Mouse (Mus musculus) intestine, embryonic 14.5 days (tissue): ENCODE measurements around the gene Fam166a. TPM values are rescaled to one million over a fixed set of nuclear protein-coding genes. Genes with fewer than 3 reads are reported as not detected.

Experiments used
- polyA plus RNA-seq: library from polyadenylated mRNA; unstranded; fragments of >200 nt; fragmentation: Nextera tagmentation; extraction: Ambion mirVana; gene quantifications from 2 replicates; pipeline ENCODE4 v1.2.1, GENCODE M21; 2014

The Fam166a gene
- polyA plus RNA-seq, 1 experiment from 2014 or later, result 0.51 TPM

Other genes starting within 250 kb of the Fam166a start
- gene Mrpl41, start 243.6 kb upstream of the Fam166a start, polyA plus RNA-seq, result 143 and 147 TPM in 2 replicates
- 6.8 and 8.2 TPM in 2 replicates for gene Pnpla7, start 242.7 kb upstream of the Fam166a start, polyA plus RNA-seq
- gene Nsmf, start 164.4 kb upstream of the Fam166a start, polyA plus RNA-seq, result 44.3 and 50.0 TPM in 2 replicates
- 6.0 and 7.3 TPM in 2 replicates for gene Entpd8, start 138.4 kb upstream of the Fam166a start, polyA plus RNA-seq
- gene Noxa1, start 123.6 kb upstream of the Fam166a start, polyA plus RNA-seq, result 2.3 and 5.7 TPM in 2 replicates
- 8.2 and 13.2 TPM in 2 replicates for gene Nrarp, start 38.0 kb upstream of the Fam166a start, polyA plus RNA-seq
- 14.4 and 18.1 TPM in 2 replicates for gene Tor4a, start 21.9 kb upstream of the Fam166a start, polyA plus RNA-seq
- gene Nelfb, start 7.3 kb upstream of the Fam166a start, polyA plus RNA-seq, result 99.1 and 107 TPM in 2 replicates
- 0.18 TPM in 1 of 2 replicates, not detected in the other for gene Stpg3, start 4.1 kb upstream of the Fam166a start, polyA plus RNA-seq
- gene Tubb4b, start 6.0 kb downstream of the Fam166a start, polyA plus RNA-seq, result 524 and 576 TPM in 2 replicates
- gene Slc34a3, start 15.6 kb downstream of the Fam166a start, polyA plus RNA-seq, result 0.26 and 0.38 TPM in 2 replicates
- gene Rnf224, start 18.0 kb downstream of the Fam166a start, polyA plus RNA-seq, result not detected in 2 replicates
- 15.7 and 18.7 TPM in 2 replicates for gene Rnf208, start 23.5 kb downstream of the Fam166a start, polyA plus RNA-seq
- 0.30 TPM in 1 of 2 replicates, not detected in the other for gene Cysrt1, start 23.7 kb downstream of the Fam166a start, polyA plus RNA-seq
- 5.0 and 5.7 TPM in 2 replicates for gene AL732309.1, start 28.1 kb downstream of the Fam166a start, polyA plus RNA-seq
- gene Tmem203, start 36.7 kb downstream of the Fam166a start, polyA plus RNA-seq, result 18.0 and 19.2 TPM in 2 replicates
- gene Tprn, start 43.9 kb downstream of the Fam166a start, polyA plus RNA-seq, result 6.5 and 7.8 TPM in 2 replicates
- 229 and 240 TPM in 2 replicates for gene Ssna1, start 53.7 kb downstream of the Fam166a start, polyA plus RNA-seq
- 100 and 110 TPM in 2 replicates for gene Anapc2, start 53.7 kb downstream of the Fam166a start, polyA plus RNA-seq
- not detected in 2 replicates for gene Tmem210, start 69.4 kb downstream of the Fam166a start, polyA plus RNA-seq
- gene Lrrc26, start 71.2 kb downstream of the Fam166a start, polyA plus RNA-seq, result not detected in 2 replicates
- gene Grin1, start 100.4 kb downstream of the Fam166a start, polyA plus RNA-seq, result 2.1 and 2.4 TPM in 2 replicates
- gene Man1b1, start 113.6 kb downstream of the Fam166a start, polyA plus RNA-seq, result 66.3 and 73.3 TPM in 2 replicates
- gene Dpp7, start 137.6 kb downstream of the Fam166a start, polyA plus RNA-seq, result 24.1 and 26.5 TPM in 2 replicates
- 36.3 and 46.0 TPM in 2 replicates for gene Uap1l1, start 146.9 kb downstream of the Fam166a start, polyA plus RNA-seq
- gene Sapcd2, start 153.6 kb downstream of the Fam166a start, polyA plus RNA-seq, result 43.2 and 47.4 TPM in 2 replicates
- 5.9 and 7.4 TPM in 2 replicates for gene Entpd2, start 177.1 kb downstream of the Fam166a start, polyA plus RNA-seq
- 42.2 and 45.4 TPM in 2 replicates for gene Npdc1, start 180.6 kb downstream of the Fam166a start, polyA plus RNA-seq
- 0.15 TPM in 1 of 2 replicates, not detected in the other for gene Fut7, start 204.5 kb downstream of the Fam166a start, polyA plus RNA-seq
- 4.8 and 4.9 TPM in 2 replicates for gene Abca2, start 210.0 kb downstream of the Fam166a start, polyA plus RNA-seq
- 1.8 and 2.0 TPM in 2 replicates for gene Clic3, start 238.1 kb downstream of the Fam166a start, polyA plus RNA-seq
- 25.0 and 27.4 TPM in 2 replicates for gene Paxx, start 242.3 kb downstream of the Fam166a start, polyA plus RNA-seq